Mouse (Mus musculus) heart, postnatal 36 days (tissue): ENCODE data around the gene Pnma1. TPM values are rescaled to one million over a fixed set of nuclear protein-coding genes. Genes with fewer than 3 reads are reported as not detected.
"Not testable (repeated sequence)": the region's sequence is repeated elsewhere in the genome, so short reads cannot be mapped to it uniquely, and the experiment has no call there.

Experiments
- DNase-seq, 2 experiments: peaks; one replicate each; pipeline ENCODE4 v3.0.0; 2021 to 2022
- intact Hi-C: fragments of 180-260 bp; cut with DNase I; formaldehyde crosslinking; loops from one replicate; pipeline ENCODE4 v1.15.1; 2025
- total RNA-seq, 2 experiments: library from RNA; stranded (reverse); gene quantifications; 2 replicates each; pipeline ENCODE4 v1.2.3; 2021

The Pnma1 gene
- total RNA-seq, 2 experiments from 2014 or later: 0.11 to 0.22 TPM

- DNase-seq: peak; percentile 86 to 87
- intact Hi-C loops: no loop called here
These were observed 33.9 kb downstream of the Pnma1 start, which contains the start of gene Dnal1 for GRCm38 (mm10) chr12:84114153-84114994. Dnal1 (plus strand) TSS chr12:84114366.

GRCm38 (mm10) chr12:84113676-84114075, 34.6 kb downstream of the Pnma1 start:
- intact Hi-C loops: no loop called here
- DNase-seq: no peak

GRCm38 (mm10) chr12:84110814-84111213, 37.5 kb downstream of the Pnma1 start:
- no peak for DNase-seq
- intact Hi-C loops: no loop called here

GRCm38 (mm10) chr12:84109924-84110323, 38.4 kb downstream of the Pnma1 start:
- DNase-seq: no peak
- intact Hi-C loops: no loop called here

GRCm38 (mm10) chr12:84107692-84108091, 40.6 kb downstream of the Pnma1 start:
- intact Hi-C loops: no loop called here
- no peak for DNase-seq

GRCm38 (mm10) chr12:84107012-84107411, 41.3 kb downstream of the Pnma1 start:
- no peak for DNase-seq
- intact Hi-C loops: no loop called here

- intact Hi-C loops: no loop called here
- no peak for DNase-seq
These were observed 46.8 kb downstream of the Pnma1 start for GRCm38 (mm10) chr12:84101493-84101845.

- intact Hi-C loops: not testable (repeated sequence)
These were observed 47.4 kb downstream of the Pnma1 start, which contains the start of gene Acot6 for GRCm38 (mm10) chr12:84100604-84101492. Acot6 (plus strand) TSS chr12:84100654.

GRCm38 (mm10) chr12:84100071-84100470, 48.2 kb downstream of the Pnma1 start:
- no peak for DNase-seq
- intact Hi-C loops: no loop called here

More at GRCm38 (mm10) chr12:84100604-84101492, 47.4 kb downstream of the Pnma1 start, which contains the start of gene Acot6:
- DNase-seq: peak; percentile 43 to 53

- intact Hi-C loops: no loop called here
- no peak for DNase-seq
These were observed 48.7 kb downstream of the Pnma1 start for GRCm38 (mm10) chr12:84099605-84100004.

Other genes with a start within 250 kb of the Pnma1 start
- gene Numb, start 226.6 kb downstream of the Pnma1 start, total RNA-seq: 10 to 100 TPM; 31.4 to 36.3 TPM
- 1 to 10 TPM; 5.0 to 5.3 TPM for gene Riox1, start 197.9 kb downstream of the Pnma1 start, total RNA-seq
- not detected for gene Heatr4, start 163.6 kb downstream of the Pnma1 start, total RNA-seq
- 100 to 1,000 TPM; 139 to 166 TPM for gene Acot2, start 160.6 kb downstream of the Pnma1 start, total RNA-seq
- gene Acot1, start 139.0 kb downstream of the Pnma1 start, total RNA-seq: 10 to 100 TPM; 75.0 to 91.8 TPM
- 1 to 10 TPM; 1.2 to 1.3 TPM for gene Acot4, start 110.1 kb downstream of the Pnma1 start, total RNA-seq
- under 1 TPM in 1 of 2 experiments, not detected in 1; 0.76 TPM for gene Gm49366, start 109.6 kb downstream of the Pnma1 start, total RNA-seq
- 1 to 10 TPM; 1.9 TPM for gene Acot3, start 96.3 kb downstream of the Pnma1 start, total RNA-seq
- gene Acot5, start 79.2 kb downstream of the Pnma1 start, total RNA-seq: not detected
- gene Acot6, start 47.8 kb downstream of the Pnma1 start, total RNA-seq: 1 to 10 TPM; 1.7 to 3.3 TPM
- 1 to 10 TPM; 8.5 to 8.8 TPM for gene Dnal1, start 34.1 kb downstream of the Pnma1 start, total RNA-seq
- gene Elmsan1, start 70.4 kb upstream of the Pnma1 start, total RNA-seq: 10 to 100 TPM; 15.6 to 15.9 TPM
- gene Ptgr2, start 136.7 kb upstream of the Pnma1 start, total RNA-seq: 100 to 1,000 TPM; 210 to 234 TPM
- 10 to 100 TPM; 23.8 to 25.4 TPM for gene Zfp410, start 168.4 kb upstream of the Pnma1 start, total RNA-seq
- 100 to 1,000 TPM; 105 to 114 TPM for gene Coq6, start 213.2 kb upstream of the Pnma1 start, total RNA-seq
- 10 to 100 TPM in 1 of 2 experiments, 1 to 10 TPM in 1; 8.5 to 10.3 TPM for gene Fam161b, start 213.3 kb upstream of the Pnma1 start, total RNA-seq